Mouse (Mus musculus) adrenal gland, postnatal 10 days (tissue): ENCODE measurements around the gene Slc4a10. TPM values are rescaled to one million over a fixed set of nuclear protein-coding genes. Genes with fewer than 3 reads are reported as not detected.
A peak's percentile ranks its signal among the peaks of the same experiment; 100 is the strongest.
"Not testable (repeated sequence)": the region's sequence is repeated elsewhere in the genome, so short reads cannot be mapped to it uniquely, and the experiment has no call there.

Experiments used
- DNase-seq: peaks from one replicate; pipeline ENCODE4 v3.0.0; 2021; ENCODE audit warnings: mixed read lengths
- long read RNA-seq, 2 experiments: library from polyadenylated mRNA; stranded (forward); transcript quantifications; one replicate each; pipeline ENCODE4 v2.0.0; 2021
- total RNA-seq, 2 experiments: library from RNA; stranded (reverse); gene quantifications; 2 replicates each; pipeline ENCODE4 v1.2.3; 2021

The Slc4a10 gene
- 1 to 10 TPM; 1.1 to 1.7 TPM for total RNA-seq
- long read RNA-seq, experiment 1 = 0 reads
- long read RNA-seq, experiment 2, partial matches to known transcripts = 0 of 1 reads
- long read RNA-seq, experiment 2, other reads (novel, unspliced or antisense) = 1 of 1 reads

- DNase-seq = peak; percentile 3
Observed at GRCm38 (mm10) chr2:62046421-62046845, at the start of gene Slc4a10. Gene Slc4a10 (plus strand): TSS chr2:62046462.

- not testable (repeated sequence) for DNase-seq
Observed at GRCm38 (mm10) chr2:62001251-62001650, 45.0 kb upstream of the Slc4a10 start.

- no peak for DNase-seq
Observed at GRCm38 (mm10) chr2:62018209-62018608, 28.1 kb upstream of the Slc4a10 start.

- DNase-seq = no peak
Observed at GRCm38 (mm10) chr2:62046861-62047503, 720 bp downstream of the Slc4a10 start.

- peak; percentile 41 for DNase-seq
Observed at GRCm38 (mm10) chr2:62047504-62048005, 1.3 kb downstream of the Slc4a10 start.

GRCm38 (mm10) chr2:62048116-62048515 lies 1.9 kb downstream of the Slc4a10 start:
- DNase-seq = no peak

- DNase-seq = no peak
Observed at GRCm38 (mm10) chr2:62076512-62076911, 30.2 kb downstream of the Slc4a10 start.

GRCm38 (mm10) chr2:62087566-62087965 lies 41.3 kb downstream of the Slc4a10 start:
- no peak for DNase-seq

GRCm38 (mm10) chr2:62088715-62089114 lies 42.5 kb downstream of the Slc4a10 start:
- DNase-seq = no peak

GRCm38 (mm10) chr2:62089208-62089607 lies 42.9 kb downstream of the Slc4a10 start:
- DNase-seq = no peak

- no peak for DNase-seq
Observed at GRCm38 (mm10) chr2:62100526-62100925, 54.3 kb downstream of the Slc4a10 start.

GRCm38 (mm10) chr2:62115346-62115745 lies 69.1 kb downstream of the Slc4a10 start:
- no peak for DNase-seq

GRCm38 (mm10) chr2:62129975-62130374 lies 83.7 kb downstream of the Slc4a10 start:
- DNase-seq = no peak

GRCm38 (mm10) chr2:62134911-62135310 lies 88.6 kb downstream of the Slc4a10 start:
- no peak for DNase-seq

GRCm38 (mm10) chr2:62147636-62148035 lies 101.4 kb downstream of the Slc4a10 start:
- no peak for DNase-seq

- no peak for DNase-seq
Observed at GRCm38 (mm10) chr2:62149421-62149820, 103.2 kb downstream of the Slc4a10 start.

GRCm38 (mm10) chr2:62150830-62151229 lies 104.6 kb downstream of the Slc4a10 start:
- peak; percentile 31 for DNase-seq

- DNase-seq = no peak
Observed at GRCm38 (mm10) chr2:62210109-62210508, 163.8 kb downstream of the Slc4a10 start.

GRCm38 (mm10) chr2:62211106-62211505 lies 164.8 kb downstream of the Slc4a10 start:
- no peak for DNase-seq

- no peak for DNase-seq
Observed at GRCm38 (mm10) chr2:62227563-62227962, 181.3 kb downstream of the Slc4a10 start.

GRCm38 (mm10) chr2:62231271-62231670 lies 185.0 kb downstream of the Slc4a10 start:
- no peak for DNase-seq

GRCm38 (mm10) chr2:62244167-62244566 lies 197.9 kb downstream of the Slc4a10 start:
- no peak for DNase-seq

- DNase-seq = no peak
Observed at GRCm38 (mm10) chr2:62268467-62268866, 222.2 kb downstream of the Slc4a10 start.

- no peak for DNase-seq
Observed at GRCm38 (mm10) chr2:62271840-62272239, 225.6 kb downstream of the Slc4a10 start.
